Mouse (Mus musculus): Measurements from ENCODE around the gene Rtbdn.

- TF ChIP-seq POLR2A (IDR thresholded peaks at IDR 0.05; ENCODE audit: insufficient read depth, low read length) (no peak), EP300 (IDR thresholded peaks at IDR 0.05; ENCODE audit: insufficient read depth, low read depth, low read length) (no peak), CTCF (IDR thresholded peaks at IDR 0.05; ENCODE audit: low read depth, low read length) (no peak)
Observed at GRCm38 (mm10) chr8:84934860-84935259, 11.9 kb upstream of the Rtbdn start.

Data from ES-Bruce4 (cell line).